Mouse (Mus musculus): Measurements from ENCODE around the gene Olfr524. TPM values are rescaled to one million over a fixed set of nuclear protein-coding genes. Genes with fewer than 3 reads are reported as not detected.

Gene Olfr524
- polyA plus RNA-seq, 1 experiment, result not detected

DNA sequence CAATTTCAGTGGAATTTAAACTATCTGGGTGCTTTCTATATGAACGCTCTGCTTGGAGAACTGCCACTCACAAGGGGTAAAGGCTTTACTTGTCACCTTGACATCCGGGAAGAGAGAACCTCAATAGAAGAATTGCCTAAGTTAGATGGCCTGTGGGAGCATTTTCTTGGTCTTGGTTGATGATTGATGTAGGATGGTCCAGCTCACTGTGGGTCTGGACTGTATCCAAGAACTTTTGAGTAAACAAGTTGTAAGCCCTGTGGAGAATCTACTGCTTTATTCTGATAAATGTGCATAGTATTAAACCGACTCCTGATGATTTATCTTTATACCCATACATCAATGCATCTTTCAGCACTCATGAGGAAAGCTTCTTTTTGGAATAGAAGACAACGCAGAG lies 36.4 kb downstream of the Olfr524 start:
- Histone ChIP-seq H3ac (ENCODE audit: control insufficient read depth, insufficient read length) (no peak overlapping the region), H3K36me3 (ENCODE audit: control insufficient read depth, insufficient read depth) (no peaks in the 10 kb centered on the region), H3K79me2 (ENCODE audit: control insufficient read depth, insufficient read depth) (no peaks in the 10 kb centered on the region), H3K27me3 (ENCODE audit: control insufficient read depth, insufficient read depth, insufficient read length) (no peaks in the 10 kb centered on the region), H3K4me3 (no peak overlapping the region), H3K4me2 (ENCODE audit: low read depth) (no peak overlapping the region)
- no peak for TF ChIP-seq TCF3 (IDR thresholded peaks at IDR 0.05; ENCODE audit: insufficient read length, low read depth)
- TF ChIP-seq POLR2AphosphoS2 (IDR thresholded peaks at IDR 0.05; ENCODE audit: insufficient read length, low read depth), result no peak
- no peak for TF ChIP-seq E2F4 (IDR thresholded peaks at IDR 0.05; ENCODE audit: insufficient read depth)
- TF ChIP-seq POLR2A (IDR thresholded peaks at IDR 0.05; ENCODE audit: insufficient read length, low read depth), result no peak
- TF ChIP-seq MAX (IDR thresholded peaks at IDR 0.05; ENCODE audit: low read depth), result no peak
- no peak for TF ChIP-seq SRF (IDR thresholded peaks at IDR 0.05; ENCODE audit: control insufficient read depth, insufficient read length, low read depth)
- no peak for TF ChIP-seq REST (IDR thresholded peaks at IDR 0.05; ENCODE audit: insufficient read depth, insufficient read length)
- no peak for TF ChIP-seq MYOD1 (IDR thresholded peaks at IDR 0.05; ENCODE audit: control insufficient read depth in 1 of 3, insufficient read length in 2 of 3, low read depth in 2 of 3)
- no peak for TF ChIP-seq USF1 (IDR thresholded peaks at IDR 0.05; ENCODE audit: low read depth)
- no peak for TF ChIP-seq MYOG (IDR thresholded peaks at IDR 0.05; ENCODE audit: control insufficient read depth in 1 of 3, insufficient read depth in 1 of 3, insufficient read length in 2 of 3, low read depth in 2 of 3)
- no peak for TF ChIP-seq CEBPB (IDR thresholded peaks at IDR 0.05; ENCODE audit: insufficient read depth, poor library complexity, severe bottlenecking)
- no peak for TF ChIP-seq TCF12 (IDR thresholded peaks at IDR 0.05; ENCODE audit: insufficient read depth, poor library complexity, severe bottlenecking)

DNA sequence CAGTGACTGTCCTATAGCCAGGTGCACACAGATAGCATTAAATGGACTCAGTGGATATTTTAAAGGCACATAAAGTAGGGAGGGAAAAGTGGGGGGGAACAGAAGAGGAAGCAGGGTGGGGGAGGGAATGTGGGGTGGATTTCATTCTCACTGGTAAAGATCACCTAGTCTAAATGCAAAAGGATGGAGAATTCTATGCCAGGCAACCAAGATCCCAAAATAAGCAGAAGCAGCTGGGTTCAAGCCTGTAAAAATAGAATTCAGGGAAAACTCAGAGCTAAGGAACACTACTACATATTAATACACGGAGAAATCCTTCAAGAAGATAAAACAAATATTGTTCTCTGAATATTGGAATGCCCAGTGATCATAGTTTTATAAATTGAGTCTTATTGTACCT lies 37.8 kb downstream of the Olfr524 start:
- no peak overlapping the region for H3K4me2 ChIP-seq (ENCODE audit: low read depth)
- H3K36me3 ChIP-seq (ENCODE audit: control insufficient read depth, insufficient read depth), result no peaks in the 10 kb centered on the region
- TF ChIP-seq MAX (IDR thresholded peaks at IDR 0.05; ENCODE audit: low read depth), result no peak
- no peak for TF ChIP-seq POLR2A (IDR thresholded peaks at IDR 0.05; ENCODE audit: insufficient read length, low read depth)
- no peak for TF ChIP-seq TCF3 (IDR thresholded peaks at IDR 0.05; ENCODE audit: insufficient read length, low read depth)
- TF ChIP-seq E2F4 (IDR thresholded peaks at IDR 0.05; ENCODE audit: insufficient read depth), result no peak
- no peak for TF ChIP-seq SRF (IDR thresholded peaks at IDR 0.05; ENCODE audit: control insufficient read depth, insufficient read length, low read depth)
- TF ChIP-seq TCF12 (IDR thresholded peaks at IDR 0.05; ENCODE audit: insufficient read depth, poor library complexity, severe bottlenecking), result no peak
- H3ac ChIP-seq (ENCODE audit: control insufficient read depth, insufficient read length), result no peak overlapping the region
- H3K79me2 ChIP-seq (ENCODE audit: control insufficient read depth, insufficient read depth), result no peaks in the 10 kb centered on the region
- no peaks in the 10 kb centered on the region for H3K27me3 ChIP-seq (ENCODE audit: control insufficient read depth, insufficient read depth, insufficient read length)
- H3K4me3 ChIP-seq, result no peak overlapping the region

DNA sequence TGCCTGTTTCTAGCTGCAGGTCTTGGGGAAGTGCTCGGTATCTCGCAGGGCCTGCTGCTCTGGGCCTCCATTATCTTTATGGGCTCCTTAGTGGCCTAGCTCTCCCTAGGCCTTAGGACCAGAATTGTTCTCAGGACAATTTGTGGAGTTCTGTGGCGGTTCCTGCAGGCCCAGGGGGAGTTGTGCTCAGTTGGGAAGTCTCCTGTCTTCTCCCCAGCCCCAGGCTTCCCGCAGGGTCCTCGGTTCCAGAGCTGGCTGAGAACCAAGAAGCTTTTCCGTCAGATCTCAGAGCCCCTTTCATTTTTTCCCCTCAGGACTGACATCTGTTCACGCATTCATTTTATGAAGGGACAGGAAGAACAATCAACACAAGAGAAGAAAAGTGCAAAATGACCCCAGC lies 41.1 kb downstream of the Olfr524 start, which contains the start of gene Olfr522:
TSS of gene Olfr522 (minus strand) at position 101 of the 400 bp plus-strand sequence.
- H3K4me2 ChIP-seq (ENCODE audit: low read depth), result no peak within 1 kb of the TSS
- H3K4me3 ChIP-seq, result no peak within 1 kb of the TSS
- H3K79me2 ChIP-seq (ENCODE audit: control insufficient read depth, insufficient read depth), result no peaks in the 10 kb centered on the region
- TF ChIP-seq MYOG (IDR thresholded peaks at IDR 0.05; ENCODE audit: control insufficient read depth in 1 of 3, insufficient read depth in 1 of 3, insufficient read length in 2 of 3, low read depth in 2 of 3) (no peak), TCF3 (IDR thresholded peaks at IDR 0.05; ENCODE audit: insufficient read length, low read depth) (no peak), POLR2A (IDR thresholded peaks at IDR 0.05; ENCODE audit: insufficient read length, low read depth) (no peak), E2F4 (IDR thresholded peaks at IDR 0.05; ENCODE audit: insufficient read depth) (no peak), POLR2AphosphoS2 (IDR thresholded peaks at IDR 0.05; ENCODE audit: insufficient read length, low read depth) (no peak), SRF (IDR thresholded peaks at IDR 0.05; ENCODE audit: control insufficient read depth, insufficient read length, low read depth) (no peak), CEBPB (IDR thresholded peaks at IDR 0.05; ENCODE audit: insufficient read depth, poor library complexity, severe bottlenecking) (no peak), REST (IDR thresholded peaks at IDR 0.05; ENCODE audit: insufficient read depth, insufficient read length) (no peak), MAX (IDR thresholded peaks at IDR 0.05; ENCODE audit: low read depth) (no peak), TCF12 (IDR thresholded peaks at IDR 0.05; ENCODE audit: insufficient read depth, poor library complexity, severe bottlenecking) (no peak)
- peaks cover 7% of the 10 kb centered on the region for H3K27me3 ChIP-seq (ENCODE audit: control insufficient read depth, insufficient read depth, insufficient read length)
- H3ac ChIP-seq (ENCODE audit: control insufficient read depth, insufficient read length), result no peak within 1 kb of the TSS
- H3K36me3 ChIP-seq (ENCODE audit: control insufficient read depth, insufficient read depth), result no peaks in the 10 kb centered on the region

DNA sequence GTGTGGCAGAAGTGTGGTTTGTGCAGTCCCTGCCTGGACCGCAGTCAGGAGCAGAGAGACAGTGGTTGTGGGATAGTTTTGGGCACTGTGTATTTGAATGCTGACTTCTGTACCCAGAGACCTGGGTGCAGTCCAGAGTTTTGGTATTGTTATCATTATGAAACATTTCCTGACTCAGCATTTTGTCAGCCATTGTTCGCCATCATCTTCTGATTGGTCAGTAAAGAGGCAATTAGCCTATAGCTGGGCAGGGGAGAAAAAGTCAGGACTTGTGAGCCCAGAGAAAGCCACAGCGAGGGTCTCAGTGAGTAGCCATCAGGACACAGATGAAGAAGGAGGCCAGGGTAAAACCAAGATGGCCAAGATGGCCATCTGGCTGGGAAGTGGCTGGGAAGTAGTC lies 45.4 kb downstream of the Olfr524 start:
- Histone ChIP-seq H3K4me3 (no peak overlapping the region), H3K27me3 (ENCODE audit: control insufficient read depth, insufficient read depth, insufficient read length) (peaks cover 12% of the 10 kb centered on the region), H3K79me2 (ENCODE audit: control insufficient read depth, insufficient read depth) (no peaks in the 10 kb centered on the region), H3K4me2 (ENCODE audit: low read depth) (no peak overlapping the region), H3ac (ENCODE audit: control insufficient read depth, insufficient read length) (no peak overlapping the region), H3K36me3 (ENCODE audit: control insufficient read depth, insufficient read depth) (no peaks in the 10 kb centered on the region)
- no peak for TF ChIP-seq MAX (IDR thresholded peaks at IDR 0.05; ENCODE audit: low read depth)
- TF ChIP-seq CEBPB (IDR thresholded peaks at IDR 0.05; ENCODE audit: insufficient read depth, poor library complexity, severe bottlenecking), result no peak
- TF ChIP-seq TCF12 (IDR thresholded peaks at IDR 0.05; ENCODE audit: insufficient read depth, poor library complexity, severe bottlenecking), result no peak
- no peak for TF ChIP-seq POLR2AphosphoS2 (IDR thresholded peaks at IDR 0.05; ENCODE audit: insufficient read length, low read depth)
- no peak for TF ChIP-seq REST (IDR thresholded peaks at IDR 0.05; ENCODE audit: insufficient read depth, insufficient read length)
- TF ChIP-seq MYOG (IDR thresholded peaks at IDR 0.05; ENCODE audit: control insufficient read depth in 1 of 3, insufficient read depth in 1 of 3, insufficient read length in 2 of 3, low read depth in 2 of 3), result no peak
- no peak for TF ChIP-seq TCF3 (IDR thresholded peaks at IDR 0.05; ENCODE audit: insufficient read length, low read depth)

DNA sequence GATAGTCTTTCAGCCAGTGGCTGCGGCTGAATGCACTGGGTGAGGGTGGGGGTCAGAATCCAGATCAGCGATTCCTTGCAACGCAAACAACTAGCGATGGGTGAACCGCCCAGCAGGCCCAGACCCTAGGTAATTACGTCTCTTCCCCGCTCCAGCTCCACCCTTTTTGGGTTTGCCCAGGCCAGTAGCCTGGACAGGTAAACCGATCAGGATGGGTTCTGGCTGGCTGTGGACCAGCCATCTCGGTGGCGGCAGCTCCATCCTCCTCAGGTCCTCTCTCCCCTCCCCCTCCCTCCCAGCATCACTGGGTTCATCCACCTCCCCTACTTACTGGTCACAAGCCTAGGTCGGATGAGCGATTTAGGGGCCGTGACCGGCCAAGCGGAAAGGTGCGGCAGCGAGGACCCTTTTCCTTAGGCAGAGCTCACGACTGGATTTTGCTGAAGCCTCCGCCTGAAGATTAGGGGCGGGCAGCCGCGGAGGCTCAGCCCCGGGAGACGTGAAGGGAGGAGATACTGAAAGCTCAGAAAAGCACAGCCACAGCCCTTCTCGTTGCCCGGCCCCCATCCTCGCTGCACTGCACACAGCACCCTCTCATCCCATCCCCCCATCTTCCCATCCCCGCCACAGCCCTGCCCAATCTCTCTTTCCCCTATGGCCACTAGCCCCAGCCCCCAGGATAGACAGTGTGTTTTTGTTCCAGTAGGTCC lies 51.4 kb downstream of the Olfr524 start, which contains the start of gene Sprn:
TSS of gene Sprn (minus strand) at position 660 of the 710 bp plus-strand sequence.
- no peak within 1 kb of the TSS for H3K4me2 ChIP-seq (ENCODE audit: low read depth)
- no peak within 1 kb of the TSS for H3K4me3 ChIP-seq
- no peaks in the 10 kb centered on the region for H3K79me2 ChIP-seq (ENCODE audit: control insufficient read depth, insufficient read depth)
- TF ChIP-seq CEBPB (IDR thresholded peaks at IDR 0.05; ENCODE audit: insufficient read depth, poor library complexity, severe bottlenecking), result no peak
- TF ChIP-seq TCF3 (IDR thresholded peaks at IDR 0.05; ENCODE audit: insufficient read length, low read depth), result no peak
- TF ChIP-seq POLR2AphosphoS2 (IDR thresholded peaks at IDR 0.05; ENCODE audit: insufficient read length, low read depth), result no peak
- TF ChIP-seq USF1 (IDR thresholded peaks at IDR 0.05; ENCODE audit: low read depth), result no peak
- TF ChIP-seq TCF12 (IDR thresholded peaks at IDR 0.05; ENCODE audit: insufficient read depth, poor library complexity, severe bottlenecking), result no peak
- no peak for TF ChIP-seq MYOD1 (IDR thresholded peaks at IDR 0.05; ENCODE audit: control insufficient read depth in 1 of 3, insufficient read length in 2 of 3, low read depth in 2 of 3)
- no peak for TF ChIP-seq SRF (IDR thresholded peaks at IDR 0.05; ENCODE audit: control insufficient read depth, insufficient read length, low read depth)
- TF ChIP-seq MYOG (IDR thresholded peaks at IDR 0.05; ENCODE audit: control insufficient read depth in 1 of 3, insufficient read depth in 1 of 3, insufficient read length in 2 of 3, low read depth in 2 of 3), result no peak
- no peak for TF ChIP-seq POLR2A (IDR thresholded peaks at IDR 0.05; ENCODE audit: insufficient read length, low read depth)
- TF ChIP-seq REST (IDR thresholded peaks at IDR 0.05; ENCODE audit: insufficient read depth, insufficient read length), result no peak
- TF ChIP-seq E2F4 (IDR thresholded peaks at IDR 0.05; ENCODE audit: insufficient read depth), result no peak
- no peak for TF ChIP-seq MAX (IDR thresholded peaks at IDR 0.05; ENCODE audit: low read depth)
- no peaks in the 10 kb centered on the region for H3K36me3 ChIP-seq (ENCODE audit: control insufficient read depth, insufficient read depth)
- peaks cover 5% of the 10 kb centered on the region for H3K27me3 ChIP-seq (ENCODE audit: control insufficient read depth, insufficient read depth, insufficient read length)
- H3ac ChIP-seq (ENCODE audit: control insufficient read depth, insufficient read length), result no peak within 1 kb of the TSS
